Mouse (Mus musculus): Measurements from ENCODE around the gene Fanca. TPM values are rescaled to one million over a fixed set of nuclear protein-coding genes. Genes with fewer than 3 reads are reported as not detected.
A peak's percentile ranks its signal among the peaks of the same experiment; 100 is the strongest.
"Not testable (repeated sequence)": the region's sequence is repeated elsewhere in the genome, so short reads cannot be mapped to it uniquely, and the experiment has no call there.

Fanca gene
- total and polyA plus RNA-seq, 2 experiments from 2014 or later: 2.6 to 5.6 TPM

DNA sequence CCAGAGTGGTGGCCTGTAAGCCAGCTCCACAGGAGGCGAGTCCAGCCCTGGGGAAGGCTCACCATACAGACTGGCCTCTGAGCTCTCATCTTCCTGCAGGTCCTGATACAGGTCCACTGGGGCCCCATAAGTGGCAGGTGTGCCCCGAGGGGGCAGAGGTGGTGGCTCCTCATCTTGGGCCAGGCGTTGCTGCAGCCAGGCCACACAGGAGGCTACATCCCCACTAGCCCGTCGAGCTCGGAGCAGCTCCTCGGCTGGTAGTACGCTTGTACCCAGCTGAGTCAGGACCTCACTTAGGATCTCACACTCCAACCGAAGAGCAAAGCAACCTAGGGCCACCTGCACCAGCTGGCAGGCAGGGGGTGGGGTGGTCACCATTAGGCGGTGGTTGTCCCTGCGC is 84.6 kb downstream of the Fanca start:
- no peak for TF ChIP-seq CTCF (IDR thresholded peaks at IDR 0.05; ENCODE audit: low read depth)
- H3K9me3 ChIP-seq (ENCODE audit: low read length): no peaks in the 10 kb centered on the region
- 0 out of 2 replicates have a peak, but pooled peaks cover 3% of the 10 kb centered on the region for H3K36me3 ChIP-seq (ENCODE audit: insufficient read depth)
- peaks cover 15% of the 10 kb centered on the region for H3K4me1 ChIP-seq (ENCODE audit: insufficient read depth)
- H3K27ac ChIP-seq (ENCODE audit: low read depth, low read length): no peak overlapping the region
- WGBS: 80% methylated on average over 11 of the region's 11 CpGs
- H3K4me3 ChIP-seq (ENCODE audit: low read depth, low read length): no peak overlapping the region
- peaks cover 7% of the 10 kb centered on the region; the same call in 1 of the 2 replicates for H3K27me3 ChIP-seq (ENCODE audit: insufficient read depth, low read length)
- ATAC-seq (no peak), DNase-seq (no peak)
- H3K9ac ChIP-seq: no peak overlapping the region
- no peak overlapping the region for H3K4me2 ChIP-seq (ENCODE audit: low read depth)

DNA sequence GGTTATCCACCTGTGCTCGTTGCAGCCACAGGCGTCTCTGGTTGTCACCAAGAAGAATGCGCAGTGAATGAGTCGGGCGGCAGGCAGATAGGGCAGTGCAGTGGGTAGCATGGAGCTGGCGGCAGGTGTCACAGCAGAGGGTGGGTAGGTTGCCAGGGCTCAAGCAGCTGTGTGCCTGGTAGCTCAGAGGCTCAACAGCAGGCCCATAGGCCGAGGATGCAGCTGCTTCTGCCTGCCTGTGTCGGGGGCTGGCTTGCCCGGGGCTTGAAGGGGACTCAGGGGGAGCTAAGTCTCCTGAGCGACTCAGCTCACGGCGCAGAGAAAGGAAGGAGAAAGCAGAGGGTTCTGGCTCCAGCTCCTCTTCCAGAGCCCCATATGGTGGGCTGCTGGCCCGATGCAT is 85.1 kb downstream of the Fanca start:
- Histone ChIP-seq H3K4me1 (ENCODE audit: insufficient read depth) (peaks cover 15% of the 10 kb centered on the region), H3K27ac (ENCODE audit: low read depth, low read length) (no peak overlapping the region), H3K9ac (no peak overlapping the region), H3K4me3 (ENCODE audit: low read depth, low read length) (no peak overlapping the region), H3K9me3 (ENCODE audit: low read length) (no peaks in the 10 kb centered on the region), H3K4me2 (ENCODE audit: low read depth) (no peak overlapping the region), H3K27me3 (ENCODE audit: insufficient read depth, low read length) (peaks cover 7% of the 10 kb centered on the region; the same call in 1 of the 2 replicates), H3K36me3 (ENCODE audit: insufficient read depth) (0 out of 2 replicates have a peak, but pooled peaks cover 7% of the 10 kb centered on the region)
- ATAC-seq (no peak), DNase-seq (no peak)
- no peak for TF ChIP-seq CTCF (IDR thresholded peaks at IDR 0.05; ENCODE audit: low read depth)
- 55% methylated on average over 13 of the region's 13 CpGs for WGBS

DNA sequence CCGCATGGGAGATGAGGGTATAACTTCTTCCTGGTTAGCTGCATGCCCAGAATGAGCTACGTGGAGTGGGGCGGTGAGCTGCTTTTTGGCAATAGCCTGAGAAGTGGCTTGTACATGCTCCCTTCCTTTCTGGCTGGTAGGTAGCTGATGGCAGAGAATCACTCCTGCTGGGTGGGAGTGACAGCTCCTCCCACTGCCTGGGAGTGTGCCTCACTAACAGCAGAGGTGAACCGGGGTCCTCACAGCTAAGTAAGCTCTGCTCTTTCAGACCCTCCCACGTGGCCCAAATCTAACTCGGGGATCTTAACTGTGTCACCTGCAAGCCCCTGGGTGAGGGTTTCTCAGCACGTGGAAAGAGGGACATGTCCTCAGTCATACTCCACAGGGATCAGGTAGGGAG is 85.8 kb downstream of the Fanca start:
- no peaks in the 10 kb centered on the region for H3K9me3 ChIP-seq (ENCODE audit: low read length)
- H3K4me1 ChIP-seq (ENCODE audit: insufficient read depth): peaks cover 15% of the 10 kb centered on the region
- H3K27ac ChIP-seq (ENCODE audit: low read depth, low read length): no peak overlapping the region
- TF ChIP-seq CTCF (IDR thresholded peaks at IDR 0.05; ENCODE audit: low read depth): no peak
- no peak overlapping the region for H3K4me2 ChIP-seq (ENCODE audit: low read depth)
- DNase-seq: no peak
- no peak overlapping the region for H3K9ac ChIP-seq
- WGBS: 44% methylated on average over 7 of the region's 7 CpGs
- H3K4me3 ChIP-seq (ENCODE audit: low read depth, low read length): no peak overlapping the region
- peaks cover 13% of the 10 kb centered on the region; the same call in 1 of the 2 replicates for H3K36me3 ChIP-seq (ENCODE audit: insufficient read depth)
- ATAC-seq: no peak
- peaks cover 7% of the 10 kb centered on the region; the same call in 1 of the 2 replicates for H3K27me3 ChIP-seq (ENCODE audit: insufficient read depth, low read length)

DNA sequence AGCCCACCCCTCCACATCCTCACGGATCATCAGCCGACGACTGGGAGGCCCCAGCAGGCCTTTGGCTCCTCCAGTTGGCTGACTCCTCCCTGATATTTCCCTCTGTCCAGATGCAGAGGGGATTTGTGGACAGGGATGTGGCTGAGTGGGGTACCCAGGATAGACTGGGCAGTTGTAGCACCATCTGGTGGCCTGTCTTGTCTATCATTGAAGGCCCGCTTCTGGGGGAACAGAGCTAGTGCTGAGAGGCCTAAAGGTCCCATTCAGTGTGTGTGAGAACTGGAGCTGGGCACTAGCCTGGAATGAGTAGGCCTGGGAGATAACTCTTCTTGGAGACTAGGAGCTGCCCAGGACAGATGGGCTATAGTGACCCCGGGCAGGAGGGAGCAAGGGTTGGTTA is 86.6 kb downstream of the Fanca start:
- ATAC-seq: no peak
- H3K36me3 ChIP-seq (ENCODE audit: insufficient read depth): peaks cover 18% of the 10 kb centered on the region
- no peak for DNase-seq
- no peak overlapping the region for H3K27ac ChIP-seq (ENCODE audit: low read depth, low read length)
- no peak overlapping the region for H3K4me2 ChIP-seq (ENCODE audit: low read depth)
- H3K9me3 ChIP-seq (ENCODE audit: low read length): no peaks in the 10 kb centered on the region
- peaks cover 15% of the 10 kb centered on the region for H3K4me1 ChIP-seq (ENCODE audit: insufficient read depth)
- peak; percentile 50 for TF ChIP-seq CTCF (IDR thresholded peaks at IDR 0.05; ENCODE audit: low read depth)
- peaks cover 4% of the 10 kb centered on the region; the same call in 1 of the 2 replicates for H3K27me3 ChIP-seq (ENCODE audit: insufficient read depth, low read length)
- no peak overlapping the region for H3K9ac ChIP-seq
- no peak overlapping the region for H3K4me3 ChIP-seq (ENCODE audit: low read depth, low read length)
- WGBS: 60% methylated on average over 5 of the region's 5 CpGs

DNA sequence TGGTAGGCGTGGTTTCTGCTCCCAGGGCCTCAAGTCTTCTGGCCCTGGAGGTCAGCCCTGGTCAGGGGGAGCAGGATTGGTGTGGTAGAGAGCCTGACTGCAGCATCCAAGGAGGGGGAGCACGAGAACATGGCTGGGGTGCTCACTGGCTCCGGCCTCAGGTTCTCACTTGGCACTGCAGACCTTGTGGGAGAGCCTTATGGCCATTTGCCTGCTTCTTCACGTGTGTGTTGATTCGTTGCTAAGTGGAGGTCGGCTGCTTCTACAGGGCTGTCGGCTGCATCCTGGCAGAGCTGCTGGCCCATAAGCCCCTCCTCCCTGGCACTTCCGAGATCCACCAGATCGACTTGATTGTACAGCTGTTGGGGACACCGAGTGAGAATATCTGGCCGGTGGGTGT is 88.0 kb downstream of the Fanca start:
- DNase-seq; H3K4me1 ChIP-seq (ENCODE audit: insufficient read depth); H3K27me3 ChIP-seq (ENCODE audit: insufficient read depth, low read length); H3K4me3 ChIP-seq (ENCODE audit: low read depth, low read length); H3K4me2 ChIP-seq (ENCODE audit: low read depth); H3K27ac ChIP-seq (ENCODE audit: low read depth, low read length); H3K9ac ChIP-seq; ATAC-seq; H3K9me3 ChIP-seq (ENCODE audit: low read length): not testable (repeated sequence)
- H3K36me3 ChIP-seq (ENCODE audit: insufficient read depth): peaks cover 18% of the 10 kb centered on the region
- 78% methylated on average over 11 of the region's 11 CpGs for WGBS

DNA sequence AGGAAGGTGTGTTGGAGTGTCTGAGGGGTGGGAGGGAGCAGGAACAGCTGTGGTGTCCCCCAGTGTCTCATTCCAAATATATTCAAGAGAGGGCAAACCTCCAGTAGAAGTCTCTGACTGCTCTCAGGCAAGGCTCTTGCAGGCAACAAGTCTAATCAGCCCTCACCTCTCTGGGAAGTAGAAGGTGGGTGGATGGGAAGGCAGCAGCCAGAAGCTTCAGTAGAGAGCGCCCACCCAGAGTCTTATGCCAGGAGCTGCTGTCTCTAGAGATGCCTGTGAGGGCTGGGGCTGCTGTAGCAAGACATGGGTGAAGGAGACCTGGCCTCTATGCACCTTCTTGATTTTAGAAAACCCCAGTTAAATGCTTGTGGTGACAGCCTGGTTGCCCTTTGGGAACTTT is 90.0 kb downstream of the Fanca start:
- Histone ChIP-seq H3K27ac (ENCODE audit: low read depth, low read length) (no peak overlapping the region), H3K9me3 (ENCODE audit: low read length) (no peaks in the 10 kb centered on the region), H3K36me3 (ENCODE audit: insufficient read depth) (peaks cover 18% of the 10 kb centered on the region), H3K9ac (no peak overlapping the region), H3K4me2 (ENCODE audit: low read depth) (no peak overlapping the region), H3K4me3 (ENCODE audit: low read depth, low read length) (no peak overlapping the region), H3K4me1 (ENCODE audit: insufficient read depth) (peaks cover 11% of the 10 kb centered on the region; the same call in 1 of the 2 replicates), H3K27me3 (ENCODE audit: insufficient read depth, low read length) (no peaks in the 10 kb centered on the region)
- no peak for ATAC-seq
- no peak for DNase-seq
- 100% methylated on average over 1 of the region's 1 CpGs for WGBS
- no peak for TF ChIP-seq CTCF (IDR thresholded peaks at IDR 0.05; ENCODE audit: low read depth)

DNA sequence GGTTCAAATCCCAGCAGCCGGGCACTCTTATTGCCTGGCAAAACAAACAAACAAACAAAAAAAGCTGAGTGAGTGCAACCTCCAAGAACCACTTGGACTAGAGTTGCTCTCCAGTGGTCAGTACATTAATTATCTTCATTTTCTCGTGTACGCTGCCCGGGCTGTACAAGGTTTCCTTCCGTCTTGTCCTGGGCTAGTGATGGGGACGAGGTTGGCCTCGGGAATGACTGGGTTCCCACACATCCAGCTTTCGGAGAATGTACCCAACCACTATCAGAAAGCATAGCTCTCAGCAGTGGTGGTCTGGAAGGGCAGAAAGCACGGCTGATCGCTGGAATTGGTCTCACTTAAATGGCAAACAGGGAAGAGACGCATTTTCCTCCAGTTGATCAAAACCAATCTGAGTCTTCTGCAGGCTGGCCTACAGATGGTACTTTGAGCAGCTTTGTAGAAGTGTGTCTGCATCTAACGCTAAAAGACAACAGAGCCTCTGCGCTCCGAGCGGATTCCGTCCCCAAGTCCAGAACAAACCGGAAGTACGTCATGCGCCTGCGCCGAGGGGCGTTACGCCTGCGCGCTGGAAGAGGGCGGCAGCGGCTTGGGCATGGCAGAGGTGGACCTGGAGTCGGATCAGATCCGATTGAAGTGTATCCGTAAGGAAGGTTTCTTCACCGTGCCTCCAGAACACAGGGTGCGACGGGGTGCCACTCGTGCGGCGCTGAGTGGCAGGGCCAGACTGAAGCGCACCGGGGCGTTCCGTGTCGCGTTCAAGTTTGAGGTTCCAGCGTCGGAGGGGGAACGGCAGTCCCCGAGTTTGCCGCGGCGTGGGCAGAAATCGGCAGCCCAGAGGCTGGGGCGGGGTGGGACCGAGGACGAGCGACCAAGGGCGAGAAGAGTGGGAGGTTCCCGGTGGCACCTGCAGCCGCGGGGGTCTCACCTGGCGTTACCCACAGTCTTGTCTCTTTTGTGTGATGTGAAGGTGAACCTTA is 93.8 kb downstream of the Fanca start, which contains the start of gene Cdk10:
TSS of gene Cdk10 (plus strand) at position 565 of the 989 bp plus-strand sequence.
- Histone ChIP-seq H3K36me3 (ENCODE audit: insufficient read depth) (peaks cover 18% of the 10 kb centered on the region), H3K4me2 (ENCODE audit: low read depth) (peak within 1 kb of the TSS; percentile 93), H3K4me3 (ENCODE audit: low read depth, low read length) (peak within 1 kb of the TSS; percentile 71), H3K27ac (ENCODE audit: low read depth, low read length) (peak within 1 kb of the TSS; percentile 91), H3K4me1 (ENCODE audit: insufficient read depth) (peaks cover 11% of the 10 kb centered on the region; the same call in 1 of the 2 replicates), H3K9ac (peak within 1 kb of the TSS; percentile 80), H3K27me3 (ENCODE audit: insufficient read depth, low read length) (no peaks in the 10 kb centered on the region), H3K9me3 (ENCODE audit: low read length) (no peaks in the 10 kb centered on the region)
- TF ChIP-seq CTCF (IDR thresholded peaks at IDR 0.05; ENCODE audit: low read depth): peak; percentile 20; the same call in 1 of the 2 replicates
- DNase-seq: peak; percentile 95
- peak; percentile 94 for ATAC-seq
- 5% methylated on average over 59 of the region's 59 CpGs for WGBS
